Mouse (Mus musculus) midbrain, postnatal 0 days (tissue): ENCODE data around the gene Rnaseh1. TPM values are rescaled to one million over a fixed set of nuclear protein-coding genes. Genes with fewer than 3 reads are reported as not detected.

Source experiments
- ATAC-seq: fragments of 200-750 bp; cut with Nextera tagmentation; 2 replicates; pipeline ENCODE4 v1.8.0; 2017; ENCODE audit warnings: moderate number of reproducible peaks, mild to moderate bottlenecking, moderate TSS enrichment, moderate library complexity; ENCODE audit not compliant: low FRiP score
- DNase-seq: peaks from one replicate; pipeline ENCODE4 v3.0.0-alpha.2; 2015; ENCODE audit warnings: low spot score
- H3K27ac ChIP-seq: fragments of 300-500 bp; sonication (generic); 2 replicates; pipeline ENCODE4 v1.5.1; 2014; ENCODE audit warnings: low read depth, mild to moderate bottlenecking, low read length, mixed read lengths
- H3K27me3 ChIP-seq: fragments of 300-500 bp; sonication (generic); 2 replicates; pipeline ENCODE4 v1.6.1; 2014; ENCODE audit warnings: low read length, control low read depth, mixed read lengths; ENCODE audit not compliant: insufficient read depth
- H3K36me3 ChIP-seq: fragments of 300-500 bp; sonication (generic); 2 replicates; pipeline ENCODE4 v1.6.1; 2014; ENCODE audit warnings: low read length, control low read depth, mixed read lengths; ENCODE audit not compliant: insufficient read depth
- H3K4me1 ChIP-seq: fragments of 300-500 bp; sonication (generic); 2 replicates; pipeline ENCODE4 v1.6.1; 2014; ENCODE audit warnings: mild to moderate bottlenecking, control low read depth, antibody characterized with exemption, low read length, mixed read lengths; ENCODE audit not compliant: insufficient read depth
- H3K4me2 ChIP-seq: fragments of 300-500 bp; sonication (generic); 2 replicates; pipeline ENCODE4 v1.6.1; 2014; ENCODE audit warnings: low read depth, mild to moderate bottlenecking, low read length, mixed read lengths; ENCODE audit not compliant: poor library complexity, severe bottlenecking
- H3K4me3 ChIP-seq: fragments of 300-500 bp; sonication (generic); 2 replicates; pipeline ENCODE4 v1.5.1; 2014; ENCODE audit warnings: low read depth, mild to moderate bottlenecking, low read length, moderate library complexity
- H3K9ac ChIP-seq: fragments of 300-500 bp; sonication (generic); replicated peaks from 2 replicates; pipeline ENCODE4 v1.6.1; 2014; ENCODE audit warnings: mild to moderate bottlenecking, low read length, moderate library complexity, mixed read lengths; ENCODE audit not compliant: poor library complexity, severe bottlenecking
- H3K9me3 ChIP-seq: fragments of 300-500 bp; sonication (generic); 2 replicates; pipeline ENCODE4 v1.6.1; 2016; ENCODE audit warnings: low read length, control low read depth
- CTCF ChIP-seq: IDR thresholded peaks from 2 replicates; pipeline ENCODE4 v1.5.1; 2016; ENCODE audit warnings: antibody characterized with exemption, mild to moderate bottlenecking
- WGBS: fragments of 180-500 bp; shearing (Covaris S2); extraction: QIAGEN DNeasy Blood & Tissue Kit; methylation state at CpG from one replicate; pipeline ENCODE4 v1.1.7; 2014; 5-methylcytosine and 5-hydroxymethylcytosine counted together
- polyA plus RNA-seq: library from polyadenylated mRNA; unstranded; fragments of >200 nt; fragmentation: Nextera tagmentation; extraction: Ambion mirVana; gene quantifications from 2 replicates; pipeline ENCODE4 v1.2.1, GENCODE M21; 2015
- total RNA-seq: library from RNA; depleted of rRNA; stranded (reverse); fragments of >200 nt; gene quantifications from 2 replicates; pipeline ENCODE4 v1.2.3, GENCODE M21; 2014

Rnaseh1 gene
- total and polyA plus RNA-seq, 2 experiments from 2014 or later = 9.8 to 12.6 TPM

DNA sequence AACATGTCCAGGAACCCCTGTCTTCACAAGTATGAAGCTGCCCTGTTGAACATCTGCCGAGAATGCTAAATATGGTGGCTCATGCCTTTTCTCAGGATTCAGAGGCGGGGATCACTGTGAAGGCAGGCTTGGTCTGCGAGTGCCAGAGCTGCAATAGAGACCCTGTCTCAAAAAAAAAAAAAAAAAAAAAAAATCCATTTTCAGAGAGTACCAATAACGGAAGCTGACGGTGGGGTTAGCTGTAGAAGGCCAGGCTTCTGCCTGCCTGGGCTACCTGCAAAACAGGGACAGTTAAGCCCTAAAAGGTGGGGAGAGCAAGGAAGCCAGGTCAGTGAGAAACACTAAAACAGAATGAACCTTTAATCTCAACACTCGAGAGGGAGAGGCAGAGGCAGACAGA is 12.9 kb upstream of the Rnaseh1 start:
- Histone ChIP-seq H3K4me2 (peak overlapping the region; percentile 51; the same call in 1 of the 2 replicates), H3K36me3 (peaks cover 24% of the 10 kb centered on the region), H3K27me3 (no peaks in the 10 kb centered on the region), H3K4me3 (peak overlapping the region; percentile 68), H3K27ac (peak overlapping the region; percentile 83; the same call in 1 of the 2 replicates), H3K4me1 (peaks cover 5% of the 10 kb centered on the region; the same call in 1 of the 2 replicates), H3K9me3 (no peaks in the 10 kb centered on the region), H3K9ac (no peak overlapping the region)
- ATAC-seq (no peak), DNase-seq (no peak)
- 93% methylated on average over 6 of the region's 6 CpGs for WGBS
- TF ChIP-seq CTCF = no peak

DNA sequence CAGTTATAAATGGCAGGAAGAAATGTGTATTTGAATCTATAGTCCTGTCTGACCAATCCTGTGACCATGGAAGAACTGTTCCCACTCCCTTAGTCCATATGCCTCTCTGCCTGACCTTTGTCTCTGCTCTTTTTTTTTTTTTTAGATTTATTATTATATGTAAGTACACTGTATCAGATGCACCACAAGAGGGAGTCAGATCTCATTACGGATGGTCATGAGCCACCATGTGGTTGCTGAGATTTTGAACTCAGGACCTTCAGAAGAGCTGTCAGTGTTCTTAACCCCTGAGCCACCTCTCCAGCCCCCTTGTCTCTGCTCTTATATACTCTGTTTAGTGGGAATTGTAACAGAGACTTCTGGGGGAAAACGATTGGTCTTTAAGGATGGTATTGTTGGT is 10.6 kb upstream of the Rnaseh1 start:
- H3K9ac ChIP-seq = no peak overlapping the region
- peak; percentile 32; the same call in 1 of the 2 replicates for TF ChIP-seq CTCF
- peaks cover 5% of the 10 kb centered on the region; the same call in 1 of the 2 replicates for H3K4me1 ChIP-seq
- DNase-seq (no peak), ATAC-seq (no peak)
- H3K27ac ChIP-seq = no peak overlapping the region
- no peaks in the 10 kb centered on the region for H3K9me3 ChIP-seq
- WGBS = 73% methylated on average over 2 of the region's 2 CpGs
- no peaks in the 10 kb centered on the region; the same call in 1 of the 2 replicates for H3K27me3 ChIP-seq
- no peak overlapping the region for H3K4me2 ChIP-seq
- peaks cover 3% of the 10 kb centered on the region; the same call in 1 of the 2 replicates for H3K36me3 ChIP-seq
- H3K4me3 ChIP-seq = no peak overlapping the region

DNA sequence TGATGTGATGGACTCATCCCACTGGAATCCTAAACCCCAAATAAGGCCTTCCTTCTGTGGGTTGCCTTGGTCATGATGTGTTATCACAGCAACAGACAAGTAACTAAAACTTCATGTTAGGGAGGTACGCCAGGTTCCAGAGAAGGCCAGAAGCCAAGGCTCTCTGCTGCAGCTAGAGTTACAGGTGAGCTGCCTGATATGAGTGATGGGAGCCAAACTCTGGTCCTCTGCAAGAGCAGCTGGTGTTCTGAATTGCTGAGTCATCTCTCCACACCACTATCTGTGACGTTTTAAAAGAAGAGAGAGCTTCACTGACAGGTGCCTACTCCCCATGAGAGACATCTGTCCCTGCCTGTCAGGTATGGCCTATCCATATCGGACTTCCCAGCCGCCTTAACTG is 13.2 kb downstream of the Rnaseh1 start:
- Histone ChIP-seq H3K4me3 (no peak overlapping the region), H3K9me3 (no peaks in the 10 kb centered on the region), H3K4me2 (no peak overlapping the region), H3K36me3 (peaks cover 19% of the 10 kb centered on the region), H3K27me3 (no peaks in the 10 kb centered on the region), H3K4me1 (no peaks in the 10 kb centered on the region), H3K27ac (no peak overlapping the region), H3K9ac (no peak overlapping the region)
- ATAC-seq (no peak), DNase-seq (no peak)
- no peak for TF ChIP-seq CTCF
- 90% methylated on average over 4 of the region's 4 CpGs for WGBS

DNA sequence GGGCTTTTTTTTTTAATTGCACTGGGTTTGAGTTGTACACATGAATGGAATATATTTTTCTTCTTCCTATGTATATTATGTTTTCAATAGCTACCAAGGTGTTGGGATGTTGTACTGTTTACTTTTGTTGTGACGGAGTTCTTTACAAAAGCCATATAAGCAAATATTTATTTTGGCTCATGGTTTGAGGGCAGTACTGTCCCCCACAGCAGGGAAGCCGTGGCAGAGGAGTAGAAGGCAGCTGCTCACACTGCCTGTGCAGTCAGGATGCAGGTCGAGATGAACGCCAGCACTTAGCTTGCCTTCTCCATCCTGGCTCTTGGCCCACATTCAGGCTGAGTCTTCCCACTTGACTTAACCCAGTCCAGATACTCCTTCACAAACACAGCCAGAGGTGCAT is 17.3 kb downstream of the Rnaseh1 start:
- Histone ChIP-seq H3K9me3 (no peaks in the 10 kb centered on the region), H3K4me1 (no peaks in the 10 kb centered on the region), H3K27ac (no peak overlapping the region), H3K4me3 (no peak overlapping the region), H3K27me3 (no peaks in the 10 kb centered on the region), H3K9ac (no peak overlapping the region), H3K36me3 (no peaks in the 10 kb centered on the region), H3K4me2 (no peak overlapping the region)
- WGBS = 74% methylated on average over 4 of the region's 4 CpGs
- no peak for ATAC-seq
- DNase-seq = no peak
- no peak for TF ChIP-seq CTCF

DNA sequence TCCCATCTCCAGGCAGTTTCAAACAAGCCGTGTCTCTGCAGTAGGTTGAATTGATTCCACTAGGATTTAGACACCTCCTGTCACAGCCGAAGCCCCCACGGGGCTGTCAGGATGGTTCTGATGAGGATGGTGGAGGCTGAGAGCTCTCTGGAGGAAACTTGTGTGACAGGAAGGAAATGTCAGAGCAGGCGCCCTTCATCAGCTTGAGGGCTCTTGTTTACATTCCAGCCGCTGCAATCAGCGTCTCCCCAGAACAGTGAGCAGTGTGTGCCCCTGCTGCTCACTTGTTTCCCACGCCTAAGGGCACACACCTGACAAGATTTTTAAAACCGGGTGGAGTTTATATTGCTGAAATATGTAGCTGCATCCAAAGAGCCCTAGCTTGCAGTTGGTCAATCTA is 17.9 kb downstream of the Rnaseh1 start:
- no peak for TF ChIP-seq CTCF
- DNase-seq = no peak
- H3K4me3 ChIP-seq = no peak overlapping the region
- no peak for ATAC-seq
- WGBS = 48% methylated on average over 8 of the region's 8 CpGs
- H3K27me3 ChIP-seq = no peaks in the 10 kb centered on the region
- H3K9me3 ChIP-seq = no peaks in the 10 kb centered on the region
- H3K36me3 ChIP-seq = no peaks in the 10 kb centered on the region
- H3K9ac ChIP-seq = no peak overlapping the region
- no peak overlapping the region for H3K4me2 ChIP-seq
- H3K4me1 ChIP-seq = no peaks in the 10 kb centered on the region
- no peak overlapping the region for H3K27ac ChIP-seq

DNA sequence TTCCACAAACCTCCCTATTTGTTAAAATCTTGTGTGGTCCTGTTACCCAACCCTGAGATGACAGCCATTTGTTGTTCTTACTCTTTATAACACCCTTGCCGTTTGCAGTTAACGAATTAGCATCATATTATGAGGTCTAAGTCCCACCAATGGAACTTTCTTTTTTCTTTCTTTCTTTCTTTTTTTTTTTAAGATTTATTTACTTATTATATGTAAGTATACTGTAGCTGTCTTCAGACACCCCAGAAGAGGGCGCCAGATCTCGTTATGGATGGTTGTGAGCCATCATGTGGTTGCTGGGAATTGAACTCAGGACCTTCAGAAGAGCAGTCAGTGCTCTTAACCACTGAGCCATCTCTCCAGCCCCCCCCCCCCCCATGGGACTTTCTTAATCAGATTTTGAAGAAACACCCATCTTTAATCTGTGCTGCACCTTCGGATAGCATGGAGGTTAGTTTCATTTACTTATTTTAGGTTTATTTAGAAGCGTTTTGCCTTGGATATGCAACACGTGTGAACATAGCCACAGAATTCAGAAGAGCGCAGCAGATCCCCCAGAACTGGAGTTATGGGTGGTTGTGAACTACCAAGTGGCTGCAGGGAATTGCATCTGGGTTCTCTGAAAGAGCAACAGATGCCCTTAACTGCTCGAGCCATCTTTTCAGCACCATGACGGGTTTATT is 24.8 kb downstream of the Rnaseh1 start:
- DNase-seq = no peak
- Histone ChIP-seq H3K27ac (peak overlapping the region; percentile 87), H3K4me2 (peak overlapping the region; percentile 51), H3K27me3 (no peaks in the 10 kb centered on the region), H3K4me3 (peak overlapping the region; percentile 42; the same call in 1 of the 2 replicates), H3K4me1 (no peaks in the 10 kb centered on the region), H3K9ac (0 out of 2 replicates have a peak overlapping the region, but pooled peaks have one; percentile 60), H3K9me3 (no peaks in the 10 kb centered on the region), H3K36me3 (no peaks in the 10 kb centered on the region)
- no peak for TF ChIP-seq CTCF
- no peak for ATAC-seq
- WGBS = 89% methylated on average over 10 of the region's 10 CpGs
